Mouse (Mus musculus) liver, embryonic 14.5 days (tissue): ENCODE results near the gene Abat. TPM values are rescaled to one million over a fixed set of nuclear protein-coding genes. Genes with fewer than 3 reads are reported as not detected.

Experiments used
- ATAC-seq: fragments of 200-750 bp; cut with Nextera tagmentation; 2 replicates; pipeline ENCODE4 v1.8.0; 2017; ENCODE audit warnings: moderate number of reproducible peaks, mild to moderate bottlenecking, moderate library complexity; ENCODE audit not compliant: insufficient read depth
- DNase-seq, 3 experiments: peaks; one replicate each; pipeline ENCODE4 v3.0.0-alpha.2; 2012 to 2013; ENCODE audit warnings: low read depth in 3 of 3, low spot score in 3 of 3
- H3K27ac ChIP-seq: fragments of 300-500 bp; sonication (generic); 2 replicates; pipeline ENCODE4 v1.5.1; 2014; ENCODE audit warnings: moderate library complexity, mild to moderate bottlenecking, control low read depth, inconsistent platforms
- H3K27me3 ChIP-seq: fragments of 300-500 bp; sonication (generic); 2 replicates; pipeline ENCODE4 v1.6.1; 2014; ENCODE audit warnings: mild to moderate bottlenecking, low read length, moderate library complexity; ENCODE audit not compliant: control insufficient read depth, insufficient read depth
- H3K36me3 ChIP-seq: fragments of 300-500 bp; sonication (generic); replicated peaks from 2 replicates; pipeline ENCODE4 v1.6.1; 2014; ENCODE audit warnings: low read depth; ENCODE audit not compliant: control insufficient read depth, insufficient read depth
- H3K4me1 ChIP-seq, 2 experiments: fragments of 200-500 bp in 1 of 2; fragments of 300-500 bp in 1 of 2; sonication (generic) in 1 of 2; replicated peaks; 2 replicates each; pipeline ENCODE4 v1.6.1; 2012 to 2014; ENCODE audit warnings: antibody characterized with exemption in 1 of 2, inconsistent platforms in 1 of 2, low read length in 1 of 2; ENCODE audit not compliant: control insufficient read depth in 2 of 2, insufficient read depth in 2 of 2
- H3K4me2 ChIP-seq: fragments of 300-500 bp; sonication (generic); 2 replicates; pipeline ENCODE4 v1.6.1; 2014; ENCODE audit warnings: low read depth, mild to moderate bottlenecking, control low read depth, moderate library complexity
- H3K4me3 ChIP-seq, 2 experiments: fragments of 200-500 bp in 1 of 2; fragments of 300-500 bp in 1 of 2; sonication (generic) in 1 of 2; 2 replicates each; pipeline ENCODE4 v1.5.1; 2012 to 2014; ENCODE audit warnings: low read depth in 2 of 2, low read length in 2 of 2, mild to moderate bottlenecking in 2 of 2, control low read depth in 1 of 2, inconsistent platforms in 1 of 2, moderate library complexity in 1 of 2; ENCODE audit not compliant: insufficient read depth in 1 of 2
- H3K9ac ChIP-seq: fragments of 300-500 bp; sonication (generic); replicated peaks from 2 replicates; pipeline ENCODE4 v1.6.1; 2014; ENCODE audit warnings: mild to moderate bottlenecking, control low read depth, moderate library complexity
- H3K9me3 ChIP-seq: fragments of 300-500 bp; sonication (generic); 2 replicates; pipeline ENCODE4 v1.6.1; 2016; ENCODE audit warnings: low read length, mixed read lengths; ENCODE audit not compliant: control insufficient read depth
- CTCF ChIP-seq: IDR thresholded peaks from 2 replicates; pipeline ENCODE4 v1.5.1; 2016; ENCODE audit warnings: antibody characterized with exemption, low read depth, control low read depth
- EP300 ChIP-seq: IDR thresholded peaks from 2 replicates; pipeline ENCODE4 v1.6.1; 2016; ENCODE audit warnings: antibody characterized with exemption, low read depth
- WGBS: fragments of 180-500 bp; shearing (Covaris S2); extraction: QIAGEN DNeasy Blood & Tissue Kit; methylation state at CpG from one replicate; pipeline ENCODE4 v1.1.7; 2014; ENCODE audit not compliant: insufficient replicate concordance; 5-methylcytosine and 5-hydroxymethylcytosine counted together
- polyA plus RNA-seq, 2 experiments: library from polyadenylated mRNA; depleted of rRNA in 1 of 2; stranded (reverse) in 1 of 2; unstranded in 1 of 2; fragments of >200 nt; fragmentation: Nextera tagmentation in 1 of 2; extraction: Ambion mirVana in 1 of 2; gene quantifications; 2 replicates each; pipeline versions ENCODE4 v1.2.1 to v1.2.3; 2012 to 2014

The Abat gene
- polyA plus RNA-seq, 2 experiments: 12.8 to 13.7 TPM

- no peaks in the 10 kb centered on the region for H3K36me3 ChIP-seq
- no peaks in the 10 kb centered on the region for H3K9me3 ChIP-seq
- peaks cover 0 to 2% of the 10 kb centered on the region in 2 experiments; a peak in 1 of 4 replicates for H3K4me1 ChIP-seq
- H3K9ac ChIP-seq: no peak overlapping the region
- no peak overlapping the region for H3K27ac ChIP-seq
- no peak overlapping the region for H3K4me2 ChIP-seq
- TF ChIP-seq EP300: no peak
- no peak for TF ChIP-seq CTCF
- H3K4me3 ChIP-seq: no peak overlapping the region
- DNase-seq: no peak
- no peak for ATAC-seq
- 60% methylated on average over 10 of the region's 10 CpGs for whole genome bisulfite sequencing
- H3K27me3 ChIP-seq: no peaks in the 10 kb centered on the region
Measured at GRCm38 (mm10) chr16:8619659-8620314, 106.6 kb downstream of the Abat start.

GRCm38 (mm10) chr16:8620315-8621115, 107.3 kb downstream of the Abat start:
- H3K27me3 ChIP-seq: no peaks in the 10 kb centered on the region
- H3K27ac ChIP-seq: no peak overlapping the region
- DNase-seq (no peak), ATAC-seq (no peak)
- no peaks in the 10 kb centered on the region for H3K9me3 ChIP-seq
- peaks cover 0 to 2% of the 10 kb centered on the region in 2 experiments; a peak in 1 of 4 replicates for H3K4me1 ChIP-seq
- no peaks in the 10 kb centered on the region for H3K36me3 ChIP-seq
- no peak overlapping the region for H3K4me2 ChIP-seq
- 76% methylated on average over 16 of the region's 16 CpGs for WGBS
- H3K4me3 ChIP-seq: no peak overlapping the region
- no peak overlapping the region for H3K9ac ChIP-seq
- TF ChIP-seq EP300 (no peak), CTCF (no peak)

- Histone ChIP-seq H3K27ac (no peak overlapping the region), H3K27me3 (no peaks in the 10 kb centered on the region), H3K9ac (no peak overlapping the region), H3K9me3 (no peaks in the 10 kb centered on the region), H3K4me2 (no peak overlapping the region), H3K4me3 (no peak overlapping the region), H3K36me3 (peaks cover 14% of the 10 kb centered on the region), H3K4me1 (no peaks in the 10 kb centered on the region)
- ATAC-seq: no peak
- DNase-seq: no peak
- no peak for TF ChIP-seq CTCF
- TF ChIP-seq EP300: no peak
- WGBS: 69% methylated on average over 2 of the region's 2 CpGs
Measured at GRCm38 (mm10) chr16:8630419-8630818, 117.2 kb downstream of the Abat start.

GRCm38 (mm10) chr16:8631428-8631827, 118.2 kb downstream of the Abat start:
- Histone ChIP-seq H3K9me3 (no peaks in the 10 kb centered on the region), H3K4me2 (no peak overlapping the region), H3K4me3 (no peak overlapping the region), H3K27ac (no peak overlapping the region), H3K9ac (no peak overlapping the region), H3K27me3 (no peaks in the 10 kb centered on the region), H3K36me3 (peaks cover 20% of the 10 kb centered on the region), H3K4me1 (peaks cover 3 to 6% of the 10 kb centered on the region in 2 experiments; a peak in 1 of 4 replicates)
- 42% methylated on average over 5 of the region's 5 CpGs for WGBS
- no peak for DNase-seq
- TF ChIP-seq CTCF (no peak), EP300 (no peak)
- no peak for ATAC-seq

GRCm38 (mm10) chr16:8636867-8637216, 123.6 kb downstream of the Abat start:
- Histone ChIP-seq H3K9me3 (no peaks in the 10 kb centered on the region), H3K4me2 (peak overlapping the region; percentile 91), H3K9ac (peak overlapping the region; percentile 73), H3K27ac (peak overlapping the region; percentile 79), H3K36me3 (peaks cover 14% of the 10 kb centered on the region), H3K4me1 (peaks cover 19 to 23% of the 10 kb centered on the region in 2 experiments), H3K27me3 (no peaks in the 10 kb centered on the region), H3K4me3 (peak overlapping the region; percentile 78 to 94)
- WGBS: 0% methylated on average over 13 of the region's 13 CpGs
- no peak for TF ChIP-seq CTCF
- TF ChIP-seq EP300: no peak
- DNase-seq (no peak), ATAC-seq (peak; percentile 29; the same call in 1 of the 2 replicates)
